Mouse (Mus musculus): ENCODE data around the gene Zzz3.

GRCm38 (mm10) chr3:152400875-152401274 lies 5.6 kb downstream of the Zzz3 start:
- TF ChIP-seq POLR2A (IDR thresholded peaks at IDR 0.05; ENCODE audit: low read depth, low read length), result no peak
- no peak for TF ChIP-seq CTCF (IDR thresholded peaks at IDR 0.05; ENCODE audit: borderline replicate concordance, insufficient read depth, low read length)
